Mouse (Mus musculus) limb, embryonic 13.5 days (tissue): ENCODE results near the gene Itpr3. TPM values are rescaled to one million over a fixed set of nuclear protein-coding genes. Genes with fewer than 3 reads are reported as not detected.

Experiments
- ATAC-seq: fragments of 200-750 bp; cut with Nextera tagmentation; 2 replicates; pipeline ENCODE4 v1.8.0; 2017; ENCODE audit warnings: low read depth, moderate number of reproducible peaks, moderate TSS enrichment; ENCODE audit not compliant: low FRiP score
- H3K27ac ChIP-seq: fragments of 300-500 bp; sonication (generic); 2 replicates; pipeline ENCODE4 v1.5.1; 2015; ENCODE audit warnings: inconsistent platforms, mild to moderate bottlenecking, moderate library complexity
- H3K27me3 ChIP-seq: fragments of 300-500 bp; sonication (generic); 2 replicates; pipeline ENCODE4 v1.6.1; 2015; ENCODE audit warnings: mild to moderate bottlenecking, inconsistent platforms
- H3K36me3 ChIP-seq: fragments of 300-500 bp; sonication (generic); 2 replicates; pipeline ENCODE4 v1.6.1; 2015; ENCODE audit warnings: inconsistent platforms, mild to moderate bottlenecking, moderate library complexity
- H3K4me1 ChIP-seq: fragments of 300-500 bp; sonication (generic); 2 replicates; pipeline ENCODE4 v1.6.1; 2015; ENCODE audit warnings: inconsistent platforms
- H3K4me2 ChIP-seq: fragments of 300-500 bp; sonication (generic); replicated peaks from 2 replicates; pipeline ENCODE4 v1.6.1; 2015; ENCODE audit warnings: inconsistent platforms, mild to moderate bottlenecking, moderate library complexity
- H3K4me3 ChIP-seq: fragments of 300-500 bp; sonication (generic); 2 replicates; pipeline ENCODE4 v1.5.1; 2015; ENCODE audit warnings: moderate library complexity, mild to moderate bottlenecking, inconsistent platforms
- H3K9ac ChIP-seq: fragments of 300-500 bp; sonication (generic); 2 replicates; pipeline ENCODE4 v1.6.1; 2015; ENCODE audit warnings: mild to moderate bottlenecking, inconsistent platforms
- H3K9me3 ChIP-seq: fragments of 300-500 bp; sonication (generic); 2 replicates; pipeline ENCODE4 v1.6.1; 2016; ENCODE audit warnings: inconsistent platforms
- WGBS: fragments of 180-500 bp; shearing (Covaris S2); methylation state at CpG from one replicate; pipeline ENCODE4 v1.1.7; 2015; 5-methylcytosine and 5-hydroxymethylcytosine counted together
- polyA plus RNA-seq: library from polyadenylated mRNA; unstranded; fragments of >200 nt; fragmentation: Nextera tagmentation; extraction: Ambion mirVana; gene quantifications from 2 replicates; pipeline ENCODE4 v1.2.1, GENCODE M21; 2015

Itpr3 gene
- polyA plus RNA-seq, 1 experiment from 2014 or later = 3.3 TPM

- Histone ChIP-seq H3K27ac (peak overlapping the region; percentile 81), H3K27me3 (no peaks in the 10 kb centered on the region), H3K4me1 (peaks cover 53% of the 10 kb centered on the region), H3K4me2 (peak overlapping the region; percentile 55), H3K4me3 (peak overlapping the region; percentile 21; the same call in 1 of the 2 replicates), H3K36me3 (no peaks in the 10 kb centered on the region), H3K9ac (peak overlapping the region; percentile 40), H3K9me3 (no peaks in the 10 kb centered on the region)
- ATAC-seq = peak; percentile 16; the same call in 1 of the 2 replicates
- 10% methylated on average over 20 of the region's 20 CpGs for WGBS
Observed at GRCm38 (mm10) chr17:27040304-27041045, 16.6 kb upstream of the Itpr3 start.

GRCm38 (mm10) chr17:27041046-27041786, 15.9 kb upstream of the Itpr3 start:
- no peak for ATAC-seq
- 36% methylated on average over 13 of the region's 13 CpGs for WGBS
- Histone ChIP-seq H3K27ac (peak overlapping the region; percentile 81; the same call in 1 of the 2 replicates), H3K4me1 (peaks cover 48% of the 10 kb centered on the region), H3K4me3 (no peak overlapping the region), H3K4me2 (no peak overlapping the region), H3K27me3 (no peaks in the 10 kb centered on the region), H3K9ac (no peak overlapping the region), H3K36me3 (no peaks in the 10 kb centered on the region), H3K9me3 (no peaks in the 10 kb centered on the region)

GRCm38 (mm10) chr17:27041787-27042055, 15.4 kb upstream of the Itpr3 start:
- WGBS = 84% methylated on average over 2 of the region's 2 CpGs
- Histone ChIP-seq H3K27me3 (no peaks in the 10 kb centered on the region), H3K27ac (no peak overlapping the region; the same call in 1 of the 2 replicates), H3K4me2 (no peak overlapping the region), H3K9ac (no peak overlapping the region), H3K4me1 (peaks cover 47% of the 10 kb centered on the region), H3K4me3 (no peak overlapping the region), H3K9me3 (no peaks in the 10 kb centered on the region), H3K36me3 (no peaks in the 10 kb centered on the region)
- no peak for ATAC-seq

GRCm38 (mm10) chr17:27042840-27043239, 14.3 kb upstream of the Itpr3 start:
- Histone ChIP-seq H3K4me1 (peaks cover 45% of the 10 kb centered on the region), H3K27ac (no peak overlapping the region), H3K9ac (0 out of 2 replicates have a peak overlapping the region, but pooled peaks have one; percentile 48), H3K9me3 (no peaks in the 10 kb centered on the region), H3K4me3 (no peak overlapping the region), H3K27me3 (no peaks in the 10 kb centered on the region), H3K36me3 (no peaks in the 10 kb centered on the region), H3K4me2 (no peak overlapping the region)
- 52% methylated on average over 6 of the region's 6 CpGs for WGBS
- no peak for ATAC-seq

DNA sequence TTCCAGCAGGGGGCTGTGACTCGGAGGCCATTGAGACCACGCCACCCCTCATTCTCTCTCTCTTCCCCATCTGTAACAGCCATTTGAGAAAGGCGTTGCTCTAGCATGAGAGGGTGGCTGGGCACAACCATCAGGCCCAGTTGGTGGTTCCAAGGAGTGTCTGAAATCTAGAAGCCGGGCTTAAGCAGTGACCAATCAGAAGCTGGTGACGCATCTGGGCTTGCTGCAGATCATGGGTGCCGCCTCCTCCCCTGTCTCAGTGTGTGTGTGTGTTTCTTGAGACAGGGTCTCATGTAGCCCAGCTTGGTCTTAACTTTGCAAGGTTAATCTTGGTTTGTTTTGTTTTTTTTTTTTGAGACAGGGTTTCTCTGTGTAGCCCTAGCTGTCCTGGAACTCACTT, 11.9 kb upstream of the Itpr3 start:
- Histone ChIP-seq H3K27me3 (no peaks in the 10 kb centered on the region), H3K9ac (no peak overlapping the region), H3K4me3 (no peak overlapping the region), H3K27ac (no peak overlapping the region), H3K4me1 (peaks cover 30% of the 10 kb centered on the region), H3K36me3 (no peaks in the 10 kb centered on the region), H3K4me2 (no peak overlapping the region), H3K9me3 (no peaks in the 10 kb centered on the region)
- WGBS = 81% methylated on average over 6 of the region's 6 CpGs
- ATAC-seq = no peak

GRCm38 (mm10) chr17:27047762-27048444, 9.2 kb upstream of the Itpr3 start:
- Histone ChIP-seq H3K4me2 (no peak overlapping the region), H3K27ac (peak overlapping the region; percentile 82), H3K9ac (0 out of 2 replicates have a peak overlapping the region, but pooled peaks have one; percentile 13), H3K9me3 (no peaks in the 10 kb centered on the region), H3K4me1 (peaks cover 24% of the 10 kb centered on the region), H3K4me3 (no peak overlapping the region), H3K27me3 (no peaks in the 10 kb centered on the region), H3K36me3 (no peaks in the 10 kb centered on the region)
- ATAC-seq = no peak
- WGBS = 71% methylated on average over 14 of the region's 14 CpGs

DNA sequence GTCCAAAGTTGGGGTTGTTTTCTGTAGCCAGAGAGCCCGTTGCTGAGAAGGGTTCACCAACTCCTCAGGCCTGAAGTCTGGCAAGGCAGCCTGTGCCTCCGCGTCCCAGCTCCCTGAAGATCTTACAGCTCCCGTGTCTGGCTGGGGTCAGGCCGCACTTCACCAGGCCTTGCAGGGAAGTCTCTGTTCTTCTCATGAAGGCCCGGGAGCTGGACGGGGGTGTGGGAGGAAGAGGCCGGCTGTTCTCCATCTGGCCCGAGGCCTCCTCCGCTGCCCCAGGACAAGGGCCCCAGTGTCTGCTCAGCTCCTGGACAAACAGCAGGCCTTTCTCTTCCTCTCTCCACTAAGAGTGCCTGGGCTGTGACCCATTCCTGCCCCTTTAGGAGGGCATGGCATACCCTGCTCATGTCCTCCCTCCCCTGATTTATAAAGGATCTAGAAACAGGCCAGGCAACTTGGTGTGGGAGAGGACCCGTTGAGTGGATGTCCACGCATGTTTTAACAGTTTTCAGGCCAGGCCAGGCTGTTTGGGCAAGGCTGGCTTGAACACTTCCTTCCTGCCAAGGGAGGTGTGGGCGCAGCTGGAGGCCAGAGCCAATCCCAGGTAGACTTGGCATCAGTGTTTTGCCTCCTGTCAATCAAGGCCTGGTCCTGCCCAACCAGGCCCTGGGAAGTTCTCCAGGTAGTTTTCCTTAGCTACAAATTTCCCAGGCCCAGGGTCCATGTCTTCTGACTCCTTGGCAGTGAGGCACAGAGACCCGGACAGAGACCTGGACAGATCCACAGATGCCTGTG, 8.5 kb upstream of the Itpr3 start:
- no peak overlapping the region for H3K4me3 ChIP-seq
- ATAC-seq = no peak
- peak overlapping the region; percentile 82 for H3K27ac ChIP-seq
- H3K4me2 ChIP-seq = no peak overlapping the region
- H3K36me3 ChIP-seq = no peaks in the 10 kb centered on the region
- H3K9ac ChIP-seq = 0 out of 2 replicates have a peak overlapping the region, but pooled peaks have one; percentile 13
- peaks cover 21% of the 10 kb centered on the region for H3K4me1 ChIP-seq
- no peaks in the 10 kb centered on the region for H3K27me3 ChIP-seq
- H3K9me3 ChIP-seq = no peaks in the 10 kb centered on the region
- 58% methylated on average over 14 of the region's 14 CpGs for WGBS

DNA sequence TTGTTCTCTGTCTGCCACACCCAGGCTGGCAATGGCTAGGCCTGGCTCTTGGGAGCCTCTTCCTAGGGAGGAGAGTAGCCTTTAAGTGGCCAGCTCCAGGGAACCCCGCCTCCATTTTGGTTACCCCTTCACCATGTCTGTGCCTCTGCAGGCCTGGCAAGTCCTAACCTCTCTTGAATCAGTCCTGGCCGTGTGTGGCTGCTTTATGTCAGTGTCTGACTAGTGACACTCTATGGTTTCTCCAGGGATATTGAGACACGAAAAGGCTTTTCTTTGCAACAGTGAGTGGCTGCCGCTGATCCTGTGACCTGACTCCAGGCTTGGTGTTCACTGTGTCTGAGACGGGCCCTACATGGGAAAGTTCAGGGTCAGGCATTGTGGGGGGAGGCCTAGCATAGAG, 6.3 kb upstream of the Itpr3 start:
- H3K27me3 ChIP-seq = no peaks in the 10 kb centered on the region
- no peak overlapping the region for H3K4me3 ChIP-seq
- H3K9me3 ChIP-seq = no peaks in the 10 kb centered on the region
- peaks cover 22% of the 10 kb centered on the region for H3K4me1 ChIP-seq
- ATAC-seq = no peak
- H3K9ac ChIP-seq = no peak overlapping the region
- no peak overlapping the region for H3K4me2 ChIP-seq
- no peak overlapping the region; the same call in 1 of the 2 replicates for H3K27ac ChIP-seq
- H3K36me3 ChIP-seq = no peaks in the 10 kb centered on the region
- WGBS = 67% methylated on average over 5 of the region's 5 CpGs

- Histone ChIP-seq H3K4me1 (peaks cover 28% of the 10 kb centered on the region), H3K36me3 (no peaks in the 10 kb centered on the region), H3K4me2 (peak overlapping the region; percentile 31; the same call in 1 of the 2 replicates), H3K9ac (no peak overlapping the region), H3K4me3 (no peak overlapping the region), H3K27ac (no peak overlapping the region), H3K27me3 (no peaks in the 10 kb centered on the region), H3K9me3 (no peaks in the 10 kb centered on the region)
- no peak for ATAC-seq
- WGBS = 38% methylated on average over 11 of the region's 11 CpGs
Observed at GRCm38 (mm10) chr17:27051514-27051913, 5.6 kb upstream of the Itpr3 start.

DNA sequence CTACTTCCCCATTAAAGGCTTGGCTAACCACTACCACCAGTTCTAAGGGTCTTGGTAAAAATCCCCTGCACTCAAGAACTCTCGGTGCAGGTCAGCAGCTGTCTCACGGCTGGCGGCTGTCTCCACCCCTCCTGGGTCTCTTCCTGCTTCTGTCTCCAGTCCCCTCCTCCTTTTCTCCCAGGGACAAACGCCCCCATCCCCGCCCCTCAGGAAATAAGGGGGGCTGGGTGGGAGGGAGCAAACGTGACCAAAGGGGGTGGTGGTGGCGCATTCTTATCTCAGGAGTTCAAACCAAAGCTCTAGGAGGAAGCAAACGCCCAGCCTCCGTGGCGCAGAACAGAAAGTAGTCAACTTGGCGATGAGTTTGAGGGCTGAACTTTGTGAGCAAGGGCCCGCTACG, 934 bp upstream of the Itpr3 start:
- H3K4me3 ChIP-seq = peak overlapping the region; percentile 64
- H3K9ac ChIP-seq = peak overlapping the region; percentile 76
- no peaks in the 10 kb centered on the region for H3K36me3 ChIP-seq
- peak overlapping the region; percentile 93 for H3K4me2 ChIP-seq
- H3K4me1 ChIP-seq = peaks cover 47% of the 10 kb centered on the region
- H3K27me3 ChIP-seq = peaks cover 7% of the 10 kb centered on the region; the same call in 1 of the 2 replicates
- no peaks in the 10 kb centered on the region for H3K9me3 ChIP-seq
- peak overlapping the region; percentile 71 for H3K27ac ChIP-seq
- under 1% methylated on average over 13 of the region's 13 CpGs for WGBS
- ATAC-seq = peak; percentile 55

- no peak for ATAC-seq
- Histone ChIP-seq H3K9me3 (0 out of 2 replicates have a peak, but pooled peaks cover 3% of the 10 kb centered on the region), H3K27me3 (peaks cover 7% of the 10 kb centered on the region; the same call in 1 of the 2 replicates), H3K9ac (peak overlapping the region; percentile 76), H3K4me3 (peak overlapping the region; percentile 64), H3K4me1 (peaks cover 43% of the 10 kb centered on the region), H3K4me2 (peak overlapping the region; percentile 93), H3K27ac (no peak overlapping the region), H3K36me3 (no peaks in the 10 kb centered on the region)
- WGBS = 3% methylated on average over 24 of the region's 24 CpGs
Observed at GRCm38 (mm10) chr17:27057517-27058055, 482 bp downstream of the Itpr3 start.
